Comparison of ENCODE assay signal across 7 mouse cellular contexts in genomic region chr12:76341080-76341479, GRCm38 (mm10). TPM values are rescaled to one million over a fixed set of nuclear protein-coding genes. Genes with fewer than 3 reads are reported as not detected.
DNase-seq lines count a peak whose midpoint lies in the region; ATAC-seq lines count a peak whose summit lies in the region.

No protein-coding gene starts in this region.

- DNase-seq in midbrain, embryonic 14.5 days = peak; percentile 87
- peak; percentile 83 for DNase-seq in NIH3T3 (ENCODE audit: low read depth)
- peak; percentile 71 for DNase-seq in cerebellum, adult 8-10 months
- DNase-seq in gastrocnemius, postnatal 14 days = peak; percentile 13
- DNase-seq in left cerebral cortex, postnatal 14 days (ENCODE audit: low spot score in 2 of 2) = peak; percentile 72 to 79
- DNase-seq in retina, embryonic 14.5 days (ENCODE audit: low spot score) = peak; percentile 84

- no peak overlapping the region for H3K4me2 ChIP-seq in midbrain, embryonic 14.5 days (ENCODE audit: low read length)
- no peak overlapping the region for H3K4me2 ChIP-seq in midbrain, embryonic 16.5 days (ENCODE audit: low read length)

- H3K27ac ChIP-seq in midbrain, embryonic 14.5 days (replicated peaks; ENCODE audit: low read depth, low read length) = no peak overlapping the region
- no peak overlapping the region for H3K27ac ChIP-seq in midbrain, embryonic 16.5 days (ENCODE audit: low read length)

- H3K9me3 ChIP-seq in midbrain, embryonic 14.5 days (ENCODE audit: control insufficient read depth, low read length) = no peaks in the 10 kb centered on the region
- no peaks in the 10 kb centered on the region for H3K9me3 ChIP-seq in midbrain, embryonic 16.5 days (replicated peaks; ENCODE audit: control insufficient read depth, low read length, poor library complexity, severe bottlenecking)

- H3K36me3 ChIP-seq in midbrain, embryonic 14.5 days (ENCODE audit: control insufficient read depth, insufficient read depth, low read length) = 0 out of 2 replicates have a peak, but pooled peaks cover 4% of the 10 kb centered on the region
- peaks cover 3% of the 10 kb centered on the region; the same call in 1 of the 2 replicates for H3K36me3 ChIP-seq in midbrain, embryonic 16.5 days (ENCODE audit: control insufficient read depth, insufficient read depth, low read length)

- H3K9ac ChIP-seq in midbrain, embryonic 14.5 days (replicated peaks; ENCODE audit: low read length) = no peak overlapping the region
- H3K9ac ChIP-seq in midbrain, embryonic 16.5 days (ENCODE audit: low read depth, low read length) = no peak overlapping the region

- intact Hi-C loops in gastrocnemius, postnatal 14 days (cut with DNase I; ENCODE audit: low total_unique reads) = loop anchor here (2.0 to 5.0 kb wide), 2 partner anchors 46 to 74 kb away; no protein-coding TSS in a partner anchor
- intact Hi-C loops in left cerebral cortex, postnatal 14 days (cut with DNase I) = loop anchor here (2.0 kb wide), 1 partner anchor 74 kb away; no protein-coding TSS in a partner anchor

- no peaks in the 10 kb centered on the region for H3K27me3 ChIP-seq in midbrain, embryonic 14.5 days (ENCODE audit: control insufficient read depth, insufficient read depth, low read length)
- no peaks in the 10 kb centered on the region for H3K27me3 ChIP-seq in midbrain, embryonic 16.5 days (ENCODE audit: control insufficient read depth, insufficient read depth, low read depth, low read length)

- no peaks in the 10 kb centered on the region for H3K4me1 ChIP-seq in midbrain, embryonic 14.5 days (ENCODE audit: control insufficient read depth, insufficient read depth, low read length)
- no peaks in the 10 kb centered on the region for H3K4me1 ChIP-seq in midbrain, embryonic 16.5 days (ENCODE audit: control insufficient read depth, insufficient read depth, low read length)

- ATAC-seq in midbrain, embryonic 14.5 days (ENCODE audit: low FRiP score, low TSS enrichment) = no peak
- no peak for ATAC-seq in midbrain, embryonic 16.5 days

- WGBS in midbrain, embryonic 14.5 days = 6% methylated on average over 4 of the region's 4 CpGs
- 4% methylated on average over 4 of the region's 4 CpGs for WGBS in midbrain, embryonic 16.5 days

- no peak overlapping the region for H3K4me3 ChIP-seq in midbrain, embryonic 14.5 days (replicated peaks; ENCODE audit: low read depth, low read length)
- no peak overlapping the region for H3K4me3 ChIP-seq in midbrain, embryonic 16.5 days (ENCODE audit: low read depth, low read length)

RNA-seq across cellular contexts. Expression of gene Akap5, which starts 16.4 kb away (rescaled TPM):
- polyA plus RNA-seq in midbrain, embryonic 14.5 days (2014; fragmentation: Nextera tagmentation; extraction: Ambion mirVana) = 8.7 and 8.8 TPM in 2 replicates
- polyA plus RNA-seq in midbrain, embryonic 16.5 days (2015; fragmentation: Nextera tagmentation; extraction: Ambion mirVana) = 10.6 and 11.6 TPM in 2 replicates
- total RNA-seq in gastrocnemius, postnatal 14 days (2021) = 1 to 10 TPM; 1.0 to 1.5 TPM
- 100 to 1,000 TPM; 109 to 111 TPM for total RNA-seq in left cerebral cortex, postnatal 14 days (2021)

RNA-seq across cellular contexts. Expression of gene Zbtb25, which starts 28.3 kb away (rescaled TPM):
- polyA plus RNA-seq in midbrain, embryonic 14.5 days (2014; fragmentation: Nextera tagmentation; extraction: Ambion mirVana) = 17.0 and 18.2 TPM in 2 replicates
- polyA plus RNA-seq in midbrain, embryonic 16.5 days (2015; fragmentation: Nextera tagmentation; extraction: Ambion mirVana) = 14.7 and 15.7 TPM in 2 replicates
- total RNA-seq in gastrocnemius, postnatal 14 days (2021) = 1 to 10 TPM; 7.8 to 8.7 TPM
- total RNA-seq in left cerebral cortex, postnatal 14 days (2021) = 10 to 100 TPM; 17.0 to 18.0 TPM

RNA-seq across cellular contexts. Expression of gene Zbtb1, which starts 29.0 kb away (rescaled TPM):
- polyA plus RNA-seq in midbrain, embryonic 14.5 days (2014; fragmentation: Nextera tagmentation; extraction: Ambion mirVana) = 3.2 and 4.2 TPM in 2 replicates
- 3.1 and 3.4 TPM in 2 replicates for polyA plus RNA-seq in midbrain, embryonic 16.5 days (2015; fragmentation: Nextera tagmentation; extraction: Ambion mirVana)
- 1 to 10 TPM; 4.3 to 4.4 TPM for total RNA-seq in gastrocnemius, postnatal 14 days (2021)
- total RNA-seq in left cerebral cortex, postnatal 14 days (2021) = 1 to 10 TPM; 4.7 to 4.9 TPM

Comparison
In these comparisons a context has a peak if more than half of its experiments do, and no peak if none do; other contexts are left out.
1. DNase-seq: peak in every context shown above with its lines; median percentile 87 in midbrain, embryonic 14.5 days; 84 in retina, embryonic 14.5 days; 83 in NIH3T3; 76 in left cerebral cortex, postnatal 14 days; 71 in cerebellum, adult 8-10 months; 13 in gastrocnemius, postnatal 14 days.
2. RNA of gene Akap5, which starts 16.4 kb away (total RNA-seq): 109 to 111 TPM in left cerebral cortex, postnatal 14 days; 1.0 to 1.5 TPM in gastrocnemius, postnatal 14 days; every median in the first group is over 10 times any median in the second.